Mouse (Mus musculus) hindbrain, embryonic 11.5 days (tissue): ENCODE results near the gene Lypd5. TPM values are rescaled to one million over a fixed set of nuclear protein-coding genes. Genes with fewer than 3 reads are reported as not detected.

Source experiments
- ATAC-seq: fragments of 200-750 bp; cut with Nextera tagmentation; 2 replicates; pipeline ENCODE4 v1.8.0; 2017; ENCODE audit warnings: mild to moderate bottlenecking, moderate TSS enrichment, moderate library complexity; ENCODE audit not compliant: low FRiP score
- DNase-seq: peaks from one replicate; pipeline ENCODE4 v3.0.0-alpha.2; 2015; ENCODE audit warnings: low spot score
- H3K27ac ChIP-seq: fragments of 300-500 bp; sonication (generic); 2 replicates; pipeline ENCODE4 v1.5.1; 2014; ENCODE audit warnings: mild to moderate bottlenecking, low read depth, low read length
- H3K27me3 ChIP-seq: fragments of 300-500 bp; sonication (generic); 2 replicates; pipeline ENCODE4 v1.6.1; 2014; ENCODE audit warnings: mild to moderate bottlenecking, low read length, moderate library complexity, mixed read lengths; ENCODE audit not compliant: control insufficient read depth, insufficient read depth
- H3K36me3 ChIP-seq: fragments of 300-500 bp; sonication (generic); 2 replicates; pipeline ENCODE4 v1.6.1; 2014; ENCODE audit warnings: mild to moderate bottlenecking, low read length, moderate library complexity, mixed read lengths; ENCODE audit not compliant: control insufficient read depth, insufficient read depth
- H3K4me1 ChIP-seq: fragments of 300-500 bp; sonication (generic); replicated peaks from 2 replicates; pipeline ENCODE4 v1.6.1; 2014; ENCODE audit warnings: low read length, mixed read lengths; ENCODE audit not compliant: control insufficient read depth, insufficient read depth
- H3K4me2 ChIP-seq: fragments of 300-500 bp; sonication (generic); replicated peaks from 2 replicates; pipeline ENCODE4 v1.6.1; 2014; ENCODE audit warnings: mild to moderate bottlenecking, low read depth, low read length
- H3K4me3 ChIP-seq: fragments of 300-500 bp; sonication (generic); 2 replicates; pipeline ENCODE4 v1.5.1; 2014; ENCODE audit warnings: low read depth, low read length
- H3K9ac ChIP-seq: fragments of 300-500 bp; sonication (generic); 2 replicates; pipeline ENCODE4 v1.6.1; 2014; ENCODE audit warnings: low read depth, low read length
- H3K9me3 ChIP-seq: fragments of 300-500 bp; sonication (generic); 2 replicates; pipeline ENCODE4 v1.6.1; 2016; ENCODE audit warnings: low read length; ENCODE audit not compliant: control insufficient read depth
- WGBS: fragments of 180-500 bp; shearing (Covaris S2); extraction: QIAGEN DNeasy Blood & Tissue Kit; methylation state at CpG from one replicate; pipeline ENCODE4 v1.1.7; 2014; 5-methylcytosine and 5-hydroxymethylcytosine counted together
- polyA plus RNA-seq: library from polyadenylated mRNA; unstranded; fragments of >200 nt; fragmentation: Nextera tagmentation; extraction: Ambion mirVana; gene quantifications from 2 replicates; pipeline ENCODE4 v1.2.1, GENCODE M21; 2014

The Lypd5 gene
- polyA plus RNA-seq, 1 experiment from 2014 or later, result not detected

DNA sequence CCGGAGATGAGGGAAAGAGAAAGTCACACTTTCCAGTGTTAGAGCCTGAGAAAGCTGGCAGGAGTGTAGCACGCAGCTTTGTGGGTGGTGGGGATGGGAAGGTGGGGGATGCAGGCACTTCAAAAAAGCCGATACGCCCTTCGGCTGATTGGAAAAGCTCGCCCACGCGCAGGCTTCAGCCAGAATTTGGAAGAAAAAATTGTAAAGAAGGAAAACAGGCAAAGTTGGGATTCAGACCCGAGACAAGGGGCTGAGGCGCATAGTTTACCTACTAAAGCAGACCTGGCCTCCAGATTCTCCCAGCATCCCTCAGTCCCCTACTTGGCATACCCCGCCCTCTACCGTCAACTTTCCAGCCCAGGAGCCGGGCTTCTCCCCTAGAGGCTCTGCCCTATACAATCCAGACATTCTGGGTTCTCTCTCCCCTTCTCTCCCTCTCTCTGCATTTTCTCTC, 23.3 kb upstream of the Lypd5 start:
- no peaks in the 10 kb centered on the region for H3K9me3 ChIP-seq
- peak overlapping the region; percentile 14 for H3K4me3 ChIP-seq
- 7% methylated on average over 13 of the region's 13 CpGs for WGBS
- no peaks in the 10 kb centered on the region for H3K27me3 ChIP-seq
- peak overlapping the region; percentile 27; the same call in 1 of the 2 replicates for H3K9ac ChIP-seq
- no peak overlapping the region for H3K27ac ChIP-seq
- no peaks in the 10 kb centered on the region for H3K36me3 ChIP-seq
- ATAC-seq (peak; percentile 77), DNase-seq (peak; percentile 64)
- peak overlapping the region; percentile 39 for H3K4me2 ChIP-seq
- H3K4me1 ChIP-seq, result no peaks in the 10 kb centered on the region

DNA sequence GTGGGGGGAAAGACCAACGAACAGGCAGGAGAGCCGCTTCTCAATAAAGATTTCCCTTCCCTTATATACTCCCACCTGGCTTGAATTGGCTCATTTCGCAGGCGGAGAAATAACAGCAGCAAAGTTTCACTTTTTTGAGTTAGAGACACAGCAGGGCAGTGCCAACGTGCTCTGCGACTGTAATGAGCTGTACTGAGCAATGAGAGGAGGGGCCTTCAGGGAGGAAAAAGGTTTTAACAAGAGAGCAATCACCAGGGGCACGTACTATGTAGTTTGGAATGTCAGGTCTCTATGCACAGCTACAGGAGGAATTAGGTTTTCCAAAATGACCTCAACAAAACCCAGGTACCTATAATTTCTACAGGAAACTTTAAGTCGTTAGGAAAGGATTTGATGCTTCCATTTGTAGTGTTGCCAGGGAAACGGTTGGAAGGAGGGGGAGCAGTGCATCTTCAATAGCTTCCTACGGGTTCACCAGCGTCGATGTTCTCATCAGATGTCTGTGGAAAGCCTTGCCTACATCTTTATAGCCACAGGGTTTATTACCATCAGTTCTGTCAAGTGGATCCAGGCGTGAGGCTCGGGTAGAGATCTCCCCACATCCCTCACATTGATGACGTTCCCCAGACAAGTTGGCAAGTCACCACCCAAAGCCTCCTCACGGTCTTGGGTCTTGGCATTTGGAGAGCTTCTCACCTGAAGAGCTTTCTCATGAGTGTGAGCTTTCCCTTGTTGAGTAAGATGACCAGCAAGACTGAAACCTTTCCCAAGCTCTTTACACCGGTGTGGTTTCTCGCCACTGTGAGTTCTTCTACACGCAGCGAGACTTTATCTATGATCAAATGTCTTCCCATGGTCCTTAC, 22.5 kb upstream of the Lypd5 start:
- WGBS, result 44% methylated on average over 20 of the region's 20 CpGs
- DNase-seq (peak; percentile 33), ATAC-seq (peak; percentile 72)
- Histone ChIP-seq H3K4me2 (peak overlapping the region; percentile 39), H3K4me1 (no peaks in the 10 kb centered on the region), H3K36me3 (no peaks in the 10 kb centered on the region), H3K9me3 (no peaks in the 10 kb centered on the region), H3K27me3 (no peaks in the 10 kb centered on the region), H3K4me3 (peak overlapping the region; percentile 14), H3K9ac (peak overlapping the region; percentile 27; the same call in 1 of the 2 replicates), H3K27ac (no peak overlapping the region)

GRCm38 (mm10) chr7:24327281-24327975, 21.6 kb upstream of the Lypd5 start:
- no peak for ATAC-seq
- Histone ChIP-seq H3K9ac (no peak overlapping the region), H3K36me3 (no peaks in the 10 kb centered on the region), H3K4me1 (no peaks in the 10 kb centered on the region), H3K4me2 (no peak overlapping the region), H3K9me3 (no peaks in the 10 kb centered on the region), H3K27me3 (no peaks in the 10 kb centered on the region), H3K4me3 (no peak overlapping the region), H3K27ac (no peak overlapping the region)
- 87% methylated on average over 14 of the region's 14 CpGs for WGBS
- DNase-seq, result no peak

- Histone ChIP-seq H3K4me2 (no peak within 1 kb of the TSS), H3K4me3 (no peak within 1 kb of the TSS), H3K36me3 (no peaks in the 10 kb centered on the region), H3K27ac (no peak within 1 kb of the TSS), H3K27me3 (peaks cover 2% of the 10 kb centered on the region; the same call in 1 of the 2 replicates), H3K9ac (no peak within 1 kb of the TSS), H3K9me3 (no peaks in the 10 kb centered on the region), H3K4me1 (no peaks in the 10 kb centered on the region)
- ATAC-seq (no peak), DNase-seq (no peak)
- WGBS, result 47% methylated on average over 49 of the region's 49 CpGs
Observed at GRCm38 (mm10) chr7:24333304-24333986, 15.6 kb upstream of the Lypd5 start, which contains the start of gene Tescl. Gene Tescl (minus strand): TSS chr7:24333936.

DNA sequence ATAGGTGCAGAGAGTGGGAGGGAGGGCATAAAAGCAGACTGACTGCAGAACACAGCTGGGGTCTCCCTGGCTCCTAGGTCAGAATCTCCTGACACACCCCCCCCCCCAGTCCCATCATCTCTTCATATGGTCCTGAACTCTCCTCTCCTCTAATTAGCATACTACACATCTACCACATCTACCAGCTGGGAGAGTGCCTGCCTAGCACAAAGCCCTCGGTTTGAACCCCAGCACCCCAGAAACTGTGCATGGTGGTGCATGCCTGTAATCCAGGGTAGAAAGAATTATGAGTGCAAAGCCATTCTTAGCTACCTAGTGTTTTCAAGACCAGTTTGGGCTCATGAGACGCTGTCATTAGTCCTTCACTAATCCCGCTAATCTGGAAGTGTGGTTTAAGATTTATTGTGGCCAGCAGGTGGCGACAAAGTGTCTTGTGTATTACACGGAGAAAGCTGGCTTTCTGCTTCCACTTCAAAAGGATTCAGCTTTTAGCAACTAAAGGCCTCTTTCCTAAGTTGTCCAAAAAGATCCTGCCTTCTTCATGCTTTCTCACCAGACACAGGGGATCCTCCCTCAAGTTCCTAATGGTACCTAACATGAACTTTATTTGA, 13.2 kb upstream of the Lypd5 start:
- H3K27ac ChIP-seq, result no peak overlapping the region
- H3K36me3 ChIP-seq, result no peaks in the 10 kb centered on the region
- ATAC-seq (no peak), DNase-seq (peak; percentile 84)
- H3K4me3 ChIP-seq, result no peak overlapping the region
- no peak overlapping the region for H3K4me2 ChIP-seq
- H3K9me3 ChIP-seq, result no peaks in the 10 kb centered on the region
- H3K27me3 ChIP-seq, result peaks cover 2% of the 10 kb centered on the region; the same call in 1 of the 2 replicates
- H3K4me1 ChIP-seq, result no peaks in the 10 kb centered on the region
- 12% methylated on average over 5 of the region's 5 CpGs for WGBS
- H3K9ac ChIP-seq, result no peak overlapping the region

DNA sequence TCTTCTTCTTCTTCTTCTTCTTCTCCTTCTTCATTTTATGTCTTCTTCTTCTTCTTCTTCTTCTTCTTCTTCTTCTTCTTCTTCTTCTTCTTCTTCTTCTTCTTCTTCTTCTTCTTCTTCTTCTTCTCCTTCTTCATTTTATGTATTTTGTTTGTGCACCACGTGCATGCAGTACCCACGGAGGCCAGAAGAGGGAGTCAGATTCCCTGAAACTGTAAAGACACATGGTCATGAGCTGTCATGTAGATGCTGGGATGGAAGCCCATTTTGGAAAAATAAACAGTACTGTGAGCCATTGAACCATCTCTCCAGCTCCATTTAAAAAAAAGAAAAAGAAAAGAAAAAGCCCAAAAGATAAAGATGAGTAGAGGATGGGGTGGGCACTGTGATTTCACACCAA, 10.8 kb upstream of the Lypd5 start:
- H3K4me2 ChIP-seq, result no peak overlapping the region
- H3K9ac ChIP-seq, result no peak overlapping the region
- no peak for ATAC-seq
- H3K36me3 ChIP-seq, result no peaks in the 10 kb centered on the region
- H3K9me3 ChIP-seq, result no peaks in the 10 kb centered on the region
- no peak overlapping the region for H3K27ac ChIP-seq
- H3K27me3 ChIP-seq, result no peaks in the 10 kb centered on the region; the same call in 1 of the 2 replicates
- 52% methylated on average over 2 of the region's 2 CpGs for WGBS
- no peaks in the 10 kb centered on the region for H3K4me1 ChIP-seq
- no peak overlapping the region for H3K4me3 ChIP-seq
- no peak for DNase-seq

GRCm38 (mm10) chr7:24343701-24344272, 5.2 kb upstream of the Lypd5 start:
- DNase-seq (no peak), ATAC-seq (no peak)
- Histone ChIP-seq H3K27ac (no peak overlapping the region), H3K4me1 (no peaks in the 10 kb centered on the region), H3K27me3 (no peaks in the 10 kb centered on the region), H3K4me3 (no peak overlapping the region), H3K4me2 (no peak overlapping the region), H3K9ac (no peak overlapping the region), H3K36me3 (no peaks in the 10 kb centered on the region), H3K9me3 (no peaks in the 10 kb centered on the region)
- WGBS, result 72% methylated on average over 7 of the region's 7 CpGs

DNA sequence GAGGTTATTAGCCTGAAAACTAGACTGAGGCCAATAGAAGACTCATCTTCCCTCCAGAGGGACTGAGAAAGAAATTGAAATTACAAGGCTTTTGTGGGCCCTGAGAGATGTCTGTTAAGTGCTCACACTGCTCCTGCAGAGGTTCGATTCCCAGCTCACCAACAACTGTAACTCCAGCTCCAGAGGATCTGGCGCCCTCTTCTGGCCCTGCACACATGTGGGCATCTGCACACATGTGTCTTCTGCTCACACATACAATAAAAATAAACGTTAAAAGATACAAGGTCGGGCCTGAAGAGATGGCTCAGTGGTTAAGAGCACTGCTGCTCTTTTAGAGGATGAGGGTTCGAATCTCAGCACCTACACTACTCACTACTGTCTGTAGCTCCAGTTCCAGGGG, 2.6 kb upstream of the Lypd5 start:
- Histone ChIP-seq H3K27me3 (no peaks in the 10 kb centered on the region), H3K4me1 (no peaks in the 10 kb centered on the region), H3K4me3 (no peak overlapping the region), H3K9me3 (no peaks in the 10 kb centered on the region), H3K4me2 (no peak overlapping the region), H3K27ac (no peak overlapping the region), H3K36me3 (no peaks in the 10 kb centered on the region), H3K9ac (no peak overlapping the region)
- ATAC-seq, result no peak
- no peak for DNase-seq
- WGBS, result 67% methylated on average over 5 of the region's 5 CpGs
